Mouse (Mus musculus) liver (tissue): Measurements from ENCODE around the gene Rgs11.
"Not testable (repeated sequence)": the region's sequence is repeated elsewhere in the genome, so short reads cannot be mapped to it uniquely, and the experiment has no call there.

Experiments used
- DNase-seq: peaks from one replicate; pipeline ENCODE4 v3.0.0-alpha.2; 2020; ENCODE audit warnings: mixed read lengths

Gene Rgs11

GRCm38 (mm10) chr17:26202737-26203136, at the start of gene Rgs11:
TSS of gene Rgs11 (plus strand) at chr17:26202951.
- peak; percentile 72 for DNase-seq

DNA sequence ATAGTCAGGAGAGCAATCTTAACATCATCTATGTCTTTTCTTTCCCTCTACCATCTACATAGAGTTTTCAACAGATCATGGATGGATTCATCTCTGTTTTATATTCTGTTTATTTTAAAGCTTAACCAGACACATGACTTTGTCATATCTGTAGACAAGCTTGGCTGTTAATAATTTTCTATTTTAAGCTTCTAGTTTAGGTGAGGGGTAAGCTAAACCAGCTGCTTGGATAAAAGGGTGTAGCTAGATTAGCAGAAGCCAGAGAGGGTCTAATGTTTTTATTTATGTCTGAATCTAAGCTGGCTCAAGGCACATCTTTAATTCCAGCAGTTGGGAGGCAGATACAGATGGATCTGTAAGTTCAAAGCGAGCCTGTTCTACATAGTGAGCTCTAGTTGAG, 40.0 kb upstream of the Rgs11 start:
- no peak for DNase-seq

DNA sequence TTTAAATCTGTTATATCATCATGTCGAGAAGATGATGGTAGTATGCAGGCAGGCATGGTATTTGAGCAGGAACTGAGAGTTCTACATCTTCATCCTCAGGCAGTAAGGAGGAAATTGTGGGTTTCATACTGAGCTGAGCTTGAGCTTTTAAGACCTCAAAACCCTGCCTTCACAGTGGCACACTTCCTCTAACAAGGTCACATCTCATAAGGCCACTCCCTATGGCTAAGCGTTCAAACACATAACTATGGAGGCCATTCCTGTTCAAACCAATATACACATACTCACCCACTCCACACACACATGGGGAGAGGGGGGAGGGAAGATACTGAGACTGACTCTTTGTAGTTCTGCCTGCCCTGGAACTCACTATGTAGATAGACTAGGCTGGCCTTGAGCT, 34.7 kb upstream of the Rgs11 start:
- no peak for DNase-seq

DNA sequence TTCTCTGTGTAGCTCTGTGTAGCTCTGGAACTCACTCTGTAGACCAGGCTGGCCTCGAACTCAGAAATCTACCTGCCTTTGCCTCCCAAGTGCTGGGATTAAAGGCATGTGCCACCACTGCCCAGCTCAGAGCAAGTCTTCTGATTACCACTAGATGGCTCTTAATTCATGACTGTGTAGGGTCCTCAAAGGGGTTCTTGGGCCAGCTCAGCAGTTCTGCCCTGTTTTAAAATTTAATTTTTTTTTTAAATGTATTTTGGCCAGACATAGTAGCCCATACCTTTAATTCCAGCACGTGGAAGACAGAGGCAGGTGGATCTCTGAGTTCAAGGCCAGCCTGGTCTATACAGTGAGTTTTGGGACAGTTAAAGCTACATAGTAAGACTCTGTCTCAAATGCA, 27.5 kb upstream of the Rgs11 start:
- DNase-seq, result not testable (repeated sequence)

GRCm38 (mm10) chr17:26178611-26179010, 24.1 kb upstream of the Rgs11 start:
- DNase-seq, result no peak

- DNase-seq, result no peak
Measured at GRCm38 (mm10) chr17:26181179-26181578, 21.6 kb upstream of the Rgs11 start.

DNA sequence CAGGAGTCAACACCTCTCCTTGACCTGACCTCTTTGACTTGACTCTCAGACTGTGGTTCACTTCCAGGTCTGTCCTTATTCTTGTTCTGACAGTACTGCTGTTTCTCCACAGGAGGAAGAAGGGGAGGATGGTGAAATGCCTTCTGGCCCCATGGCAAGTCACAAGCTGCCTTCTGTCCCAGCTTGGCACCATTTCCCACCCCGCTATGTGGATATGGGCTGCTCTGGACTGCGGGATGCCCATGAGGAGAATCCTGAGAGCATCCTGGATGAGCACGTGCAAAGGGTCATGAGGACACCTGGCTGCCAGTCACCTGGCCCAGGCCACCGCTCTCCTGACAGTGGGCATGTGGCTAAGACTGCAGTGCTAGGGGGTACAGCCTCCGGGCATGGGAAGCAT, 15.2 kb upstream of the Rgs11 start:
- no peak for DNase-seq

- no peak for DNase-seq
Measured at GRCm38 (mm10) chr17:26188091-26188805, 14.5 kb upstream of the Rgs11 start.

DNA sequence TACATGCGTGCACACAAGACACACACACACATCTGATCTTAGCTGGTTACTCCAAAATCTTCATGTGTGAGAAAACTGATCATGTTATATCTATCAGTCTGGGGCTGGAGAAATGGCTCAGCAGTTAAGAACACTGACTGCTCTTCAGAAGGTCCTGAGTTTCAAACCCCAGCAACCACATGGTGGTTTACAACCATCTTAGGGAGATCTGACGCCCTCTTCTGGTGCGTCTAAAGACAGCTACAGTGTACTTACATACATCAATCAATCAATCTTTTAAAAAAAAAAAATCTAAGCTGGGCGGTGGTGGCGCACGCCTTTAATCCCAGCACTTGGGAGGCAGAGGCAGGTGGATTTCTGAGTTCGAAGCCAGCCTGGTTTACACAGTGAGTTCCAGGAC, 11.3 kb upstream of the Rgs11 start:
- not testable (repeated sequence) for DNase-seq

GRCm38 (mm10) chr17:26192481-26193190, 10.1 kb upstream of the Rgs11 start:
- no peak for DNase-seq

DNA sequence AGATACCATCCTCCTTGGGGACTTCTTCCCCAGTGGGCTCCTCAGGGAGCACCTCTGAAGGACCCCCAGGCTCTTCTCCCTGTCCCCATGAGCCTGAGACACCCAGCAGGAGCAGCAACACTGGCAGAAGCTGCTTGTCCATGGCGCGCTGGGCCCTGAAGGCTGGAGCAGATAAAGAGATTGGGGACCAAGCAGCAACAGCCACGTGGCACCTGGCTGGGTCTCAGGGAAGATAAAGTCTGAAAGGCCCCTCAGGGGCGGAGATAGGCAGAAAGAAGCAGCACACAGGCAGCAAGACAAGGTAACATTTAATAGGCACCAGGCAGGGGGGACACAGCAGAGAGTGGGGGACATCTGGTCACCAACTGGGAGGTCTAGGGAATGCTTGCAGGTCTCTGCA, 3.9 kb upstream of the Rgs11 start, which contains the start of gene Pdia2:
Gene Pdia2 (minus strand): TSS at position 196 of the 400 bp plus-strand sequence.
- DNase-seq, result peak; percentile 88

DNA sequence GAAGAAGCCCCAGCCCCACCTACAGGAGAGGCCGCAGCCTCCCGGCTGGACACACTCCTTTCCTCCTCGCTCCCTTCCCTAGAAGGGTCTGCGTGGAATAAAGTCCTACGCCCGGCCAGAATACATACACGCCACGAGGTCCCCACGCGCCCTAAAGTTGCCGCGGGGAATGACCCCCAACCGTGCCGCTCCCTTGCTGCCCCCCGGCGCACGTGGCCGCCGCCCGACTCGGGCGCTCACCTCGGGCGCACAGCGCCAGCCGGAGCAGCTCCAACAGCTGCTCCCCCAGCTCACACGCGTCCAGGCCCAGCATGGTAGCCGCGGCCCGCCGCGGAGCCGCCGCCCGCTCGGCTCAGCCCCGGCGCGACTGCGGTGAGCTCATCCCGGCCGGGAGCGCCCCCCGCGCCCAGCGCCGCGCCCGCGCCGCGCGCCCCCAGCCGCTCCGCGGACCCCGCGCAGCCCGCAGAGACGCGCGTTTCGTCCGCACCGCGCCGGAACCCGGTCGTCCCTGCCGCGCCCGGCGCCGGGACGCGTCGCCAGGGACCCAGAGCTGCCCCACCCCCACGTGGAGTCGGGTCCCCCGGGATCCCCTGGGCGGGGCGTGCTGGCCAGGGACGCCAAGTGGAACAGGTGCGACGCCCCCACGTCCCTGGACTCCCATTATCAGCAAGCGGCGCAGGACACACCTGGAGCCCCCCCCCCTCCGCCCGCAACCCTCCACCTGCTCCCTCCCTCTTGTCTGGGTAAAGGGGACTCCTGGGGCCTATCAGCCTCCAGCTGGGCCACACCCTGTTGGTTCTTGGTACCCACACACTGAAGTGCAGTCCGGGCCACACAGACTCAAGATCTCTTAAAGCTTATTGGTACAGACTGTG, 1.7 kb upstream of the Rgs11 start:
- DNase-seq, result peak; percentile 78

DNA sequence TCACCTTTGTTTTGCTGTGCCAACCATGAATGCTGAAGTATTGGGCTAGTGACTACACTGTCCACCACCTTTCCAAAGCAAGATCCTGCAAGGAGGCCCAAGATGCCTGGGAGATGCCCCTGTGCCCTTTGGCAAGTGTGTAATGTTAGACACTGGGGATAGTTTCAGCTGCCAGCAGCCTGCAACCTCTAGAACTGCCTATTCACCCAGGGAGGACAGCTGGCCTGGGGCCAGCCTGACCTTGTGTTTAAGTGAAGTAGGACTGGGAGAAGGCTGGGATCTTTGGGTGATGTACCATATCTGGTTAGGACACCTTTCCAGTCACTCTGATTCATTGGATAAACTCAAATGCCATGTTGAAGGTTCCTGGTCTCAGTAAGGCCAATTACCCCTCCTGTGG, 753 bp upstream of the Rgs11 start:
- DNase-seq, result no peak

DNA sequence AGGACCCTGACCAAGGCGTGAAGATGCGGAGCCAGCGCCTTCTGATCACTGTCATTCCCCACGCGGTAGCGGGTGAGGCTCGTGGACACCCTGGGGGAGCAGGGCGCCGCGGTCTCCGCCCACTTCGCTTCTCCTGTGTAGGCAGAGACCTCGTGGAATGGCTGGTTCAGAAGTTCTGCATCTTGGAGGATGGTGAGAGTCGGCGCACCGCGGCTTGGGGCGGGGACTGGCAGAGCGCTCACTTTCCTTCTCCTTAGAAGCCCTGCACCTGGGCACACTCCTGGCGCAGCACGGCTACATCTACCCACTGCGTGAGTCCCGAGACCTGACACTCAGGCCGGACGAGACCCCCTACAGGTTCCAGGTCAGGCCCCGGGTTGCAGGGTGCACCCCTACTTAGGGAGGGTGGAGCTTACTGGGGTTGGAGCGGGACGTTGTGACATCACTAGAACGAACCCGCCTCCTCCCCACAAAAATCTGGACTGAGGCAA, 615 bp downstream of the Rgs11 start:
- peak; percentile 23 for DNase-seq

GRCm38 (mm10) chr17:26204766-26205165, 2.0 kb downstream of the Rgs11 start:
- DNase-seq, result no peak

DNA sequence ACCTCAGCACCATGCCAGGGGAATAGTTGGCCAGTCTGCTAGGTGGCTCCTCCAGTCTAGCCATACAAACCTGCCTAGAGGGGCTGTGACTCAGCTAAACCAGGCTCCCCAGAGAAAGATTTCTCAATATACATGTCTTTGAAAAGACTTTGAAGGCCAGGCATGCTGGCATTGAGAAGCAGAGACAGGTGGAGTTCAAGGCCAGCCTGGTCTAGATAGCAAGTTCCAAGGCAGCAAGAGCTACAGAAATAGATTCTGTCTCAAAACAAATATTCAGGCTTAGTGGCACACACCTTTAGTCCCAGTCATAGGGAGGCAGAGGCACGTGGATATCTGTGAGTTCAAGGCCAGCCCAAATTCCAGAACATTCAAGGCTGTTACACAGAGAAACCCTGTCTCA, 3.6 kb downstream of the Rgs11 start:
- DNase-seq, result no peak

DNA sequence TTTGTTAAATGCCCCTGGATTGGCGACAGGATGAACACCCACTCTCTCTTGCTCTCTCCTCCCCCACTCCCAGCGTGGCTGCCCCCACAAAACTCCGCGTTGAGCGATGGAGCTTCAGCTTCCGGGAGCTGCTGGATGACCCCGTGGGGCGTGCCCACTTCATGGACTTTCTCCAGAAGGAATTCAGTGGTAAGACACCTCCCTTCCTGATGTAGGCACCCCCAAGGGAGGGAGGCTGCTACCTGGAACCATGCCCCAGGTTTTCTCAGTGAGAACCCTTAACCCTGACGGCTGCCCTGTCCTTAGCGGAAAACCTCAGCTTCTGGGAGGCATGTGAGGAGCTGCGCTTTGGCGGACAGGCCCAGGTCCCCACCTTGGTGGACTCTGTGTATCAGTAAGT, 4.9 kb downstream of the Rgs11 start, which contains the start of gene Arhgdig:
Gene Arhgdig (minus strand): TSS at position 101 of the 400 bp plus-strand sequence.
- DNase-seq, result no peak

- no peak for DNase-seq
Measured at GRCm38 (mm10) chr17:26212241-26212640, 9.5 kb downstream of the Rgs11 start.

GRCm38 (mm10) chr17:26212681-26213080, 9.9 kb downstream of the Rgs11 start:
- DNase-seq, result no peak

- DNase-seq, result no peak
Measured at GRCm38 (mm10) chr17:26221508-26221907, 18.8 kb downstream of the Rgs11 start.

DNA sequence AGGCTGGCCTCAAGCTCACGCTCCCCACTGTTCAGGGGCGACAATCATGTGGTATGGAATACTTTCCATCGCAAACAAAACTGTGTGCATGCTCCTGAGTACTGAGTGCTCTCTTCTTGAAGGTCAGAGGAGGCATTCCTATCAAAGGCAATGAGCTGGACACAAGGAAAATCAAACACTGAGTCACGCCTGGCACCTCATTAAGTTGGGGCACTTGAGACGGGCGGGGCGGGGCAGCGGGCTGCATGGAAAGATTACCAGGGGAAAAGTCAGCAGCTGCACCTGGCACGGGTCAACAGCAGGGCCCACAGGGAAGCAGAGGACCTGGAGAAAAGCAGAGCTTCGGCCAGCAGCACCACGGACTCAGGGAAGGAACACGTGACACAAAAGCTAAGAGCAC, 22.4 kb downstream of the Rgs11 start:
- no peak for DNase-seq

DNA sequence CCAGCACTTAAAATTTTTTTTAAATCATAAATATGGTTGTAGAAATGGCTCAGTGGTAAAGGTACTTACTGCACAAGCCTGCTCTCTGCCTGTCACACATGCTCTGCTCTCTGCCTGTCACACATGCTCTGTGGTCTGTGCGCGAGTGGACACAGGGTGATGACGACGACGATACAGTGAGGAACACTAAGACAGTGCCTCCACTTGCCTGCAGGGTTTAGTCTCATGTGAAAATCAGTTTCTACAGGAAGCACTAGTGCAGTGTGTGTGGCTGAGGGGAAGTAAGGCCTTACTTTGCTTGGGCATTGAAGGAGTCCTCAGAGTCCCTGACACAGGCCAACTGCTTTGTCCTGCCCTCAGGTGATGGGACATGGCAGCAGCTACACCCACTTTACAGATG, 27.0 kb downstream of the Rgs11 start:
- DNase-seq, result no peak

DNA sequence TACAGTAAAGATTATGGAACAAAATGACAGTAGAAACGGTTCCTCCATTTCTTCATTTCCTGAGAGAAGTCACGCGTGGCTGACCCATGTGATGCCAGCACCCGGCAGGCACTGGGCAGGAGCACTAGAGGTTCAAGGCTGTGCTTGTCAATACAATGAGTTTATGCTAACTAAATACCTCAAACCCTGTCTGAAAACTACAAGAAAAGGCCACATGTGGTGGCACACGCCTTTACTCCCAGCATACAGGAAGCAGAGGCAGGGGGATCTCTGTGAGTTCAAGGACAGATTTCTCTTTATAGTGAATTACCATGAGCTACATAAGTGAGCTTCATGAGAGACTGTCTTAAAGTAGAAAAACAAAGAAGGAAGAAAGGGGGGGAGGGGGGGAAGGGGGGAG, 28.4 kb downstream of the Rgs11 start:
- DNase-seq, result no peak
